Mouse (Mus musculus) urinary bladder, postnatal 36 days (tissue): ENCODE measurements around the gene Kcng3.

Source experiments
- DNase-seq, 2 experiments: peaks; one replicate each; pipeline ENCODE4 v3.0.0; 2022; ENCODE audit warnings: low spot score in 2 of 2, mixed read lengths in 1 of 2

Gene Kcng3

DNA sequence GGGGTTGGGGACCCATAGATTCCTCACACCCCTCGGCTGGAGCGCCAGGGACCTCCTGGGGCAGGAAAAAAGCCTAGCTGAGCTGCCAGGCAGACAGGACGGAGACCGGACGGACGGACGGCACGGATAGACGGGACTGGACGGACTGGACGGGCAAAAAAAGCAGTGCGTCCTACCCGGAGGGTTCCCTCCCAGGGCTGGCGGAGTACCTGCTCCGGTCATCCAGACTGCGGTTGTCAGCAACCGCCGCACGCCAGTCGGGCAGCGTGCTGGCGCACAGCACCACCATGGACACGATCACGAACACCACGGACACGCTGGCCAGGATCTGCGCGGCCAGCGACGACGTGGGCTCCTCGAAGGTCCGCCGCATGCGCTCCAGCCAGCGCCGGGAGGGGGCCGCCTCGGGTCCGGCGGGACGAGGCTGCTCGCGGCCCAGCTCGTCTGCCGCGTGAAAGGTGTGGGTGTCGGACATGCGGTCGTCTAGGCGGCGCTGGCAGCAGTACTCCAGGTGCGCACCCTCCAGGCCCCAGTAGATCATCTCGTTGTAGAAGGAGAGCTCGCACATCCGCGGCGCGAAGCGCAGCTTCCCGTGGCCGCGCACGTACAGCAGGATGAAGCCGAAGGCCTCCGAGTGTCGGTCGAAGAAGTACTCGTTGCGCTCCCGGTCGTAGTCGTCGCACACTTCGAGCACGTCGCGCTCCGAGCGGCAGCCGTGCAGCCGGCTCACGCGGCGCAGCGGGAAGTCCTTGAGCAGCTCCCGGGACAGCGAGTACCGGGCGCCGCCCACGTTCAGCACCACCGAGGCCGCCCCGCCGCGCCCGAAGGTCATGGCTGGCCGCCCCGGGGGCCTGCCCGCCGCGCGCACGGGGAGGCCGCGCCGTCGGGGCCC lies 662 bp downstream of the Kcng3 start:
- DNase-seq = peak; percentile 10 to 22

DNA sequence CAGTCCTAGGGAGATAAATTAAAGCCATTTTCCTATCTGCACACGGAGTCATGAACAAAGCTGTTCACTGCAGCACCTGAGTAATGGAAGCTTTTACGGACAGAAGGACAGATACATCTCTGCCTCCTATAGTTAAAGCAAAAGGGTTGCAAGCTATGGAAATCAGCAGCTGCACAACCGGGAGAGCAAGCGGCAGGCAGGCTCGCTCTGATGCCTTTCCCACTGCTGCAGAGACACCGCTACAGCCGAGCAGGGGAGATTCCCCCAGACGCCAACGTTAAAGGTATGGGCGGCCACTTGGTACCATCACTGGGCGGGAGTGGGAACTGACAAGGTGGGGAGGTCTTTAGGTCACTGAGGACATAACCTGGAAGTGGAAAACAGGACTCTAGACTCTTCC lies 17.8 kb downstream of the Kcng3 start:
- no peak for DNase-seq

DNA sequence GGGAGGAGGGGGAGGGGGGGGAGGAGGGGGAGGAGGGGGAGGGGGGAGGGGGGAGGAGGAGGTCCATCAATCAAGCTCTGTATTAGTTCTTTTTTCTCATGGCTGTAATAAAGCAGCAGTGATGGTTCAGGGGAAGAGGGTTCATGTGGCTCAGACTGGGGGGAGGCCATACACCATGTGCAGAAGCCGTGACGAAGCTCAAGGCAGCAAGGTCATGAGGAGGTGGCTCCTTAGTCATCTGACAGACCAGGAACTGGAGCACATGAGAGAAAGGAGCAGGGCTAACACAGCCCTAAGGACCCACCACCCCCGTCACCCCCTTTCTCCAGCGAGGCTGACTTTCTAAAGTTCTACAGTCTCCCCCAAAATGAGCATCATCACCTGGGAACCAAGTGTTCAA lies 22.2 kb downstream of the Kcng3 start:
- no peak for DNase-seq

DNA sequence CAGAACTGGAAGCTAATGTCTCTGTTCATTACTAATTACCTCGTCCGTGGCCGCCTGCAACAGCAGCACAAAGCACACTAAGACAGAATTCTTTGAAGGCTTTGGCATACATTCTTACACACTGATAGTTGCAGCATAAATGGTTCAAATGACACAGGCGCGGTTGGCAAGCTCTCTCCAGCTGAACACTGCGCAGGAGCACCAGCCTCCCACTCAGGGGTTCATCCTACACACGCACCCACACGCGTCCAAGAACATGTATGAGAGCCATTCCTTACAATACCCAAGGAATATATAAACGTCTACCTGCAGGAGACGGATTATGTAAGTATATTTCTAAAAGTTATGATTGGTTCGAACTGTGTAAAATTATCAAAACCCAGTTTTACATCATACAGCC lies 30.7 kb downstream of the Kcng3 start:
- no peak for DNase-seq

DNA sequence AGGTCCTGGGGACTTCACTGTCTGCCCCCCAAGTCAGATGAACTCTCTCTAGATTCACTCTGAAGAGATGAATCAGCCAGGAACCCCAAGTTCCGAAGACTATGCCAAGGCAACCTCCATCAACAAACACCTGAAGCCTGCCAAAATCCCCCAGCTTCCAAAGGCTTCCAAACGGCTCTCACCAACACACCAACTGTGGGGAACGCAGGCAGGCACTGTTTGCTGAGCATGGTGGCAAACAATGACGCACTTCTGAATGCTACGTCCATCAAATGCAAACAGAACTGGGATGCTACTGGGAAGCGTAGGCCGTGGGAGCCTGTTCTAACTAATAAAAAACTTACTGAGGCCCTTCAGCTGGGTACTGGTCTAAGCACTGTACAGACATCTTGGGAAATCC lies 35.7 kb downstream of the Kcng3 start:
- no peak for DNase-seq

DNA sequence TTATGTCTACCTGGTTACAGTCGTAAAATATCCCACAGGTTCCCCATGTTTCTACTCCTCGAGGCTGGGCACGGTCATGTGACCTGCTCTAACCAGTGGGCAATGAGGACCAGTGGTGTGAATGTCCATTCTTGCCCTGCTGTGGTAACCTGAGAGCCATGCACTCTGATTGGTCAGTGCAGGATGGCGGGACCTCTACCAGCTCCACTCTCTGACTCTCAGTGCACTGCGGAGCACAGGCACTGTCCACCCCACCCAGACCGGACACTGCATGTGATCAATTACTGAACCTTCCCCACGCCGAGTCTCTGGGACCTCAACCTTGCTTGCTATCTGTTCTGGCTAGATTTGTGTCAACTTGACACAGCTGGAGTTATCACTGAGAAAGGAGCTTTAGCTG lies 37.2 kb downstream of the Kcng3 start:
- DNase-seq = no peak

DNA sequence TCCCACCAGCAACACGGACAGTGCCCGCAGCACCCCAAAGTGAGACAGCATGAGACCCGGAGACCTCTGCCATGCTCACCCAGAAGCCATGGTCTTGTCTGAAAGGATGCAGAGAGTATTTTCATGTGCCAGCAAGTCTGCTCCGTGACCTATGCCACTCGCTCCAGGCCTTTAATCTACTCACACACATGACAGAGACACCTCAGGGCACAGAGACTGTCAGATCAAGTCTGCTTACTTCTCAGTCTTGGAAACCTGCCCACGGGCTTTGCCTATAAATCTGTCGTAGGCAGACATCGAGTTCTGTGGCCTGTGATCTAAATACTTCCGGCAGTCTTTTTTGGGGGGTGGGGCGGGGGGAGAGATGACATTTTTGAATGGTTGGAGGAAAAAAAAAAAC lies 38.3 kb downstream of the Kcng3 start:
- DNase-seq = no peak

DNA sequence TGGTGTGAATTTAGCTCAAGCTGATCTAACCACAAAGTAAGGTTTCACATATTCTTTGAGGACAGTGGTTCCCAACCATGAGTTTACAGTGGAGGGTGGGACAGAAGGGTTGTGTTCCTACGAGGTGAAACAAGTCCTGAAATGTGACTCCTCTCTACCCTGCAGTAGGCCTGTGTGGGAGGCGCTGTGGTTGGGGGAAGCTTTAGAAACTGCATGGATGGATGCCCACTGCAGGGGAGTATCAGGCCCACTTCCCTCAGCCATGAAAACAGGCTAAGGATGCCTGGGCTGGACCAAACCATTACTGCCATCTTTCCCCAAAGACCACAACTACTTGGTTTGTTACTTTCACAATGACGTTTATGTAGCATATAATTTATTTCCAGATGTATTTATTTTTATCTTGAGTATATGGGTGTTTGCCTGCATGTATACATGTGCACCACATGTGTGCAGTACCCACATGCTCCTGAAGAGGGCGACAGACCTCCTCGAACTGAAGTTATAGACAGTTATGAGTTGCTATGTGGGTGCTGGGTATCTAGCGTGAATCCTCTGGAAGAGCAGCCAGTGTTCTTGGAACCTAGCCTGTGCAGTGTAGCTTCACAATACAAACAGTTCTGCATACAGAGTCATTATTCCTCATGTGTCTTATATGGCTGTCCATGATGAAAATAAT lies 42.9 kb downstream of the Kcng3 start:
- no peak for DNase-seq

DNA sequence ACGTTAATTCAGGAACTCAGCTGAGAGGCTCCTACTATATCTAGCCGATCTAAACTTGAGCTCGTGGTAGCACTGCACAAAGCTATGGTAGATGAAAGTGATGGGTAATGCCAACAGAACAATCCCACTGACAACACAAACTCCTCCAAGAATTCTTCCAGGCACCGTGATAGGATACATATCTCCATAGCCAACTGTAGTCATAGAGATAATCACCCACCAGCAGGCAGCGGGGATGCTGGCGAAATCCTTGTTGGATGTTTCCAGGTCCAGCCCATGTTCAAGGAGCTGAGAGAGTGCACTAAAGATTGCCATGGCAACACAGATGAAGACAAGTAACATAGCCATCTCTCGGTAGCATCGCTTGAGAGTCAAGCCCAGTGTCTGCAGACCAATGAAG lies 44.0 kb downstream of the Kcng3 start:
- no peak for DNase-seq

DNA sequence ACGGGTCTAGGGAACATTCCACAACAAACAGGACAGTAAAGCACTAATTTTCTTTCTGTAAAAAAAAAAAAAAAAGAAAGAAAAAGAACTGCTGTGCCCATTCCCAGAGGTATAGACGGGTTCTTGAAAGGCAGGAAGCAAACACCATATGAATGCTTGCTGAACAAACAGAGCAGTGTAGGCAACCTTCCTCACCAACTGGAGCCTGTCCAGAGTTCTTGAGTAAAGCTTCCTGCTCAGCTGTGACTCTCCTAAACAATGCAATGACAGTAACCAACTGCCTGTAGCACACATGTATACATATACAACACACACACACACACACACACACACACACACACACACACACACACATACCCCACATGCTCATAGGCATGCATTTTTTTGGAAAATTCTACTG lies 49.1 kb downstream of the Kcng3 start:
- no peak for DNase-seq

DNA sequence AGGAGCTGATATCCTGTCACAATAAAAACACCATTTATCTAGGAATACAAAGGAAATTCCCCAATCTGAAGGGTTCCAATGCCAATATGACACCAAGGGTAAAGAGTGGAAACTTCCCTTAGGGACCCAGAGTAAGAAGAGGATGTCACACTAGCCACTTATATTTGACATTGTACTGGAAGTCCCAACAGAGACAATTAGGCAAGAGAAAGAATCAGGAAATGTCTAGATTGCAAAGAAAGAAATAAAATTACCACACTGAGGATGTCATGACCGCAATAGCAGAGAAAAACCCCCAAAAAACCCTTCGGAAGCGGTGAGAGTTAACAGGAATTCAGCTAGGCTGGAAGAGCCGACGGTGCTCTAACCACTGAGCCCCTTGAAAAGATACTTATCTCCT lies 51.0 kb downstream of the Kcng3 start:
- DNase-seq = no peak

DNA sequence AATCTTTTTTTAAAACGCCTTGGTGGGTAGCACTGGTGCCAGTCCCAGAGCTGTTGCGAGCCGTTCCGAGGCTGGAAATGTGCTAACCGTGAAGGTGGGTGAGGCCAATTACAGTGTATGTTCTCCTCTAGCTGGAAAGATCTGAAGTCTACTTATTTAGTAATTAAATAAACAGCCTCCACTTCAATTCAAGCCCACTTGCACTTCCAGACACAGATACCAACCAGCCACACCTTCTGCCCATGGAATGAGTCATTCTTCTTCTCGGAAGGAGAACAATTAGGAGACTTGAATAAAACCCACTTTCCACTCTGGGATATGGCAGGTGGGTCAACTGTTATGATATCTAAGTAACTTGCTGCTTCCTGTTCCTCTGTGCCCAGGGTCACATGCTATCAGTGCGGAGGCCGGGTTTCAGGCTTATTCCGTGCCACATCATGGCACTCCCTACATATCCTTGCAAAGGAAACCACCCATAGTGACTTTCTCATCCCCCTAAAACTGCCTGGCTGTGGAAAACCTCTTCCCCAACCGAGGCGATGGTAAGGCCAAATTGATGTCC lies 54.8 kb downstream of the Kcng3 start:
- DNase-seq = no peak

DNA sequence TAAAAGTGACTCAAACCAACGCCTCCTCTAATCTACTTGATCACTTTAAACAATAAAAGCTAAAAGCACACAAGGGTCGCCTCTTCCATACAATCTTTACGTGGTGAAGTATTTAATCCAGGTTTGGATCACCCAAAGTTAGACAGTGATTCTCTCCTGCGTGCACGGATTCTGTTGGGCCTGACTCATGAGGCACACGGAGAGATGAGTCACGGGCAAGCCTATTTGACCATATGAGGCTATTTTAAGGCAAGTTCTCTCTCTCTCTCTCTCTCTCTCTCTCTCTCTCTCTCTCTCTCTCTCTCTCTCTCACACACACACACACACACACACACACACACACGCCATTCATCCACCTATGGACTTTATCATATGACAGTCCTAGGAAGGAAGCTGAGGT lies 57.1 kb downstream of the Kcng3 start:
- DNase-seq = no peak

DNA sequence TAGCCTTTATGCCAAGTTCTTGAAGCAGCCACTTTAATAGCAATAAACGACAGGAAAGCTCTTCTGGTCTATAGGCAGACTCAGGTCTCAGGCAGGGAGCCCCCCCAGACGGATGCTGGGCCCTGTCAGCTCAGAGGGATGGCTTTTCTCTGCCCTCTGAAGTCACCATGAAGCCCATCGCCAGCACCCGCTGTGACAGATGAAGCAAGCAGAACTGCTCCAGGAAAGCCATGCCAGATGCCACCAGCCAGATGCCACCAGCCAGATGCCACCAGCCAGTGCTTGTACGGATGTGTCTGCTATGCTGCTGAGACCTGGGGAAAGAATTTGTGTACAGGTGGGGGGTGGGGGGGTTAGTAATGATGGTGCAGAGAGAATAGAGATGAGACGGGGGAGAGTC lies 58.6 kb downstream of the Kcng3 start:
- DNase-seq = no peak

DNA sequence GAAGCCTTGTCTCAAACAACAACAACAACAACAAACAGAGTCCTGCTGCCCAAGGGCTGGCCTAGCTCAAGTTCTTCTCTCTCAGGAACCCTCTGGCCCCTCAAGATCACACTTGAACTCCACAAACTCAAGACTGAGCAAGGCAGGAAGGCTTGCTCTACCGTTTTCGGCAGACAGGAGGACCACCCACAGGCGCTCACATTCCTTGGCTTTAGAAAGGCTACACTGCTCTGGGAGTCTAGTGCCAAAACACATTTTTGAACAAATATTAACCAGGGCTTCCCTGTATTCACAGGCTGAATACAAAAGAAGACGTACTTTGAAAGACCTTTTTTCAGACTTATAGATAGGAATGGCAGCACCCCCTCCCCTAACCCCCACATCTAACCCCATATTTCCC lies 59.3 kb downstream of the Kcng3 start:
- no peak for DNase-seq

DNA sequence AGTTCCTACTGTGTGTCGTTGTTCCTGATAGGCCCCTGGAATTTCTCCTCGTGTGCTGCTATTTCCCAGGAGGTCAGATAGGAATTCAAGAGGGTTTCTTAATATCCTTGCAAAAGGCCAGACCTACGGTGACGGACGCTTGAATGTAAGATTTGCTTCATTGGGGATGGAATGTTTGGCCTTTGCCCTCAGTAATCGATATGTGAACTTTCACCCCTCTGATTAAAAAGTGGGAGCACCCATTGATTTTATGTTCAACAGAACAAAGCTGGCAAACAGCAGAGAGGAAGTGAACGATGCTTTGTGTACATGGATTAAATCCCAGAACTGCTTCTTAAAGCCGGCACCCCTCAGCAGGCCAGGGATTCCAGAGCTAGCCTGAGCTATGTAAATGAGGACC lies 64.3 kb downstream of the Kcng3 start:
- DNase-seq = no peak

DNA sequence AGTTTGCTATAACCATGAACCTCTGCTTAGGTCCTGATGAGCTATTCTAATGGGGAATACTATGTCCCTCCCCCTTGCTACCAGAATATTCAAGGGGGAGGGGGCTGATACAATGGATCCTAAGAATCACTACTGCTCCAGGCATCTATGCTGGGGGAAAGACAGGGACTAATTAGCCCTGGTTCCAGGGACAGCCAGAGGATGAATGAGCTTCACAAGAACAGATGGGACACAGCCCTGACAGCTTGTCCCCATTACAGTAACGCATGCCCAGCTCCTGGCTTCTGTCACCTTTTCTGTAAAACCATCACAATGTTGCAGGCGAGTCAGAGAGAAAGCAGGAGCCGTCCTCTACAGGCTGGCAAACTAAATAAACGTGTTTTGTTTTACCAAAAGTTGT lies 66.2 kb downstream of the Kcng3 start:
- no peak for DNase-seq

DNA sequence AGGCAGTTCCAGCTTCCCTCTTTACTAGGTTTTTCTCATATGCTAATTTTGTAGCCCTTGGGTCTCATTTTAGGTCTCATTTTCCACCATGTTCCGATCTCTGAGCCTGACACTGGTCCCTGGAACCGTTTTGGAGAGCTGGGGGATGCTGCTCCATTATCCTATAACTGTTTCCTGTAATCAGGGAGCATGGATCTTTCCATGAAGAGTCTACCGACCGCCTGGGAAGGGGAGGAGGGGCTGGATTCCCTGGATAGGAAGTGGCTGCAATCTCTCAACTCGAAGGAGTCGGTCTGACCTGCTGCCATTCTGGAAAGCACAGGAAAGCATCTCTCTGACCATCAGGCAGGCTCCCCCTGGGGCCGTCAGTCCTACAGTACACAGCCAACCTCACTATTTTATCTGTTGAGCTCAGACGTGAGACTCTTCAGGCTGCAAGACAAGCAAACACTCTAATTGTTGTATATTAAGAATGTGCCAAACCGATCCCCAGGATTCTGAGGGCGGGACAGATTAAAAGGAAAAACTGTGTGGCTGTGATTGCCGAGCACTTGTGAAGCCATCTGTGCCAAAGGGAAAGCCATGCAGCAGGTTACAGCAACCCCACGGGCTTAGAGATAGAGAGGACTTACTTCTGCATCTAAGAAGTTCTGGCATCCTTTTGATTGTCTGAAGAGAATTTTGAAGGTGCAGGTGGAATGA lies 67.4 kb downstream of the Kcng3 start:
- DNase-seq = no peak

DNA sequence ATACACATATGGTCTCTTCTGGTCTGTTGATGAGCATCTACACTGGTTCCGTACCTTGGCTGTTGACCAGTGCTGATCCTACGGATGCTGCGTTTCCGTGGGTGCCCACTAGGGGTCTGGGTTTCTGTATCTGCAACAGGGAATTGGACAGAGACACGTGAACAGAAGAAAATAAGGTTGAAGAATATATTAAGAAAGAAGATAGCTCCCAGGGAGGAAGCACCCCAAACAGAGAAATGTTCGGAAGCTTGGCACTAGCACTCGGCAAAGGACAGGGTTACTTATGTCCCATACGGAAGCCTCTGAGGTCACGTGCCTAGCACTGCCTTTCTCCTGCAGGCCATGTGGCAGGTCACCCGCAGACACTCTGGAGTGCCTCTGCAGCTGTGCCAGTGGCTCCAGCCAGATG lies 68.0 kb downstream of the Kcng3 start:
- DNase-seq = peak; percentile 46 to 53

DNA sequence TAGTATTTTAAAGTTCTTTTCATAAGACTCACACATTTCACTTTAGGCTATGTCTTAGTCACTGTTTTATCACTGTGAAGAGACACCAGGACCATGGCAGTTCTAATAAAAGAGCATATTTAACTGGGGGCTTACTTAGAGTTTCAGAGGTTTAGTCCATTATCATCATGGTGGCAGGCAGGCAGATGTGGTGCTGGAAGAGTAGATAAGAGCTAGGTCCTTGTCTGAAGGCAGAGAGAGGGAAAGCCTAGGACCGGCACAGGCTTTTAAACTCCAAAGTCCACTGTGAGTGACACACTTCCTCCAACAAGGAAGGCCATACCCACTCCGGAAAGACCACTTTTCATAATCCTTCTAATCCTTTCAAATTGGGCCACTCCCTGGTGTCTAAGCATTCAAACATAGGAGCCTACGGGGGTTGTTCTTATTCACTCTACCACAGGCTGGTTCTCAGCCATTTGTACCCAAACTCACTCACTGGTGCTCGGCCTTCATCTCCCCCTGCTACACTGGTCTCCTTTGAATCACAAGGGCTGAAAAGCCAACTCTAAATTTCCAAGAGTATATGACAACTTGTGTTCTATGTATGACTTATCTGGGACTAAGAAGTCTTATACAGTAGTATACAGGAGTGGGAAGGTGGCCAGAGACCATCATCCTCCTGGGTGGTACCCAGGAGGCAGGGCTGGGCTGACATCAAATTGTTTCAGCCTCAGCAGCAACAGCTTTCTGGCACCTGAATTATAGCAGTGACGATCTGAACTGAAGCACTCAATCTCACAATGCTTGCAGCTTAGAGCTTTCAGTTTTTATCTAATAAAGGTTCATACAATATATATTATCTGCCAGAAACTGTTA lies 69.3 kb downstream of the Kcng3 start:
- DNase-seq = no peak

DNA sequence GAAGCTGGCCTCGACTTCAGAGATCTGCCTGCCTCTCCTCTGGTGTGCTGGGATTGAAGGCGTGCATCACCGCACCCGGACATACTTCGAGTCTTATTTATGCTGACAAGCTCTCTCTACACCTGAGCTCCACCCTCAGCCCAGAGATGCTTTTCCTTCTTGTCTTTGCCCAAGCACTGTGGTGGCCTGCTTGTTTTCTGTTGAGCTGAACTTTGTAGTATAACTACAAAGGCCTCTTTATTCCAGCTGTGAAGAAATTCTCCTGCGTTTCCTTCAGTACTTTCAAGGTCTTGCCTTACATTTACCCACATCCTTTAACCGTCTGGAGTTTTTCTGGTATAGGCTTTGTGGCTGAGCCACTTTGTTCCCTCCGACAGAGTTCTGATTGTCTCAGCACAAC lies 72.6 kb downstream of the Kcng3 start:
- no peak for DNase-seq

DNA sequence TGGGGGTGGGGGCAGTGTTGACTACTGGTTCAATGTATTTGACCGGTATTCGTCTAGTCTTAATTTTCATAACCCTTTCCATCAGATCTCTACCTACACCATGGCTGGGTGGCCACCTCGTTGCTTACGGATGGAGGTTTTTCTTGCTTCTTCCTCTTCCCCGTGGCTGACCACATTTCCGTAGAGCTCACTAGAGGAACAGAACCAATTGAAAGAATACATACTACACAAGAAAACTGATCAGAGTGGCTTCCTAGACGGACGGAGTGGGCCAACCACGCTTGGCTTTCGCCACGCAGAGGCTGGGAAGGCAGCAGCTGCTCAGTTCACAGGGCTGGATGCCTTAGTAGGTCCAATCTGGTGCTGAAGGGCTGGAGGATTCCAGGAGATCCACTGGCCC lies 75.9 kb downstream of the Kcng3 start:
- no peak for DNase-seq
